Mouse (Mus musculus) naive thymus-derived CD4-positive, alpha-beta T cell, adult 2 months (primary cell): ENCODE data around the gene Lyzl6.
A peak's percentile ranks its signal among the peaks of the same experiment; 100 is the strongest.

Source experiments
- DNase-seq: peaks from one replicate; pipeline ENCODE4 v3.0.0-alpha.2; 2011; ENCODE audit warnings: low read depth

Lyzl6 gene

DNA sequence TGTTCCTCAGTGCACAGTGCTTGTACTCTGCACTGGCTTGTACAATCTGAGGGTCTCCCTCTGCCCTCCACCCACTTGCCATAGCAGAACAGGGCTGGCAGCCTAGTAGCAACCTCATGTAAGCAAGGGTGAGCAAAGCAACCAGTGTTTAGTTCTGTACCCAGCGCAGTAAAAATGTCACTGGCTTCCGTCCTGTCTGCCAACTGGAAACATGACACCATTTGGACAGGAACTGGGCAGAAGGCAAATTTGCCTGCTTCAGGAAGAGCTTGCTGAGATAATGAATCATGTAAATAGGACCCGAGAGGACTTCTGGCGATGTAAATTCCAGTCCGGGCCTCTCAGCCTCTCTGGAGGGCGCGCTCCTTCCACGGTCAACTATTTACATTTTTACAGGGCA, 7.0 kb upstream of the Lyzl6 start:
- DNase-seq = no peak

DNA sequence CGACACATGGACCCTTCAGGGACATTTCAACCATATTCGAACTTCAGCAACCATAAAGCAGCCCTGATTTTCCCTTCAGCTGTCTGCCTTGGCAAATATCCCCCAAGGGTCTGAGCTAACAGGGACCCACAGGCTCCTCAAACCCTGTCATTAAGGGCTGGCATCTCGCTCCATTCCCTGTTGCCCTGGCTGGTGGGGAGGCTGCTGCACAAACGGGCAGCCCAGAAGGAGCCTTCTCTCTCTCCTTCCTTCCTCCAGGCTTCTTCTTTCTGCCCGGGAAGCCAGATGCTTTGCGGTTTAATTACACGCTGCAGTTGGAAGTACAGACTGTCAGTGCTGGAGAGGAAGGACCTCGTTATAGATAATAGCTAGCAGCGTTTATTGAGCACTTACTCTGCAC, 4.5 kb upstream of the Lyzl6 start:
- DNase-seq = no peak

- peak; percentile 52 for DNase-seq
Observed at GRCm38 (mm10) chr11:103639407-103639946, 787 bp upstream of the Lyzl6 start.

DNA sequence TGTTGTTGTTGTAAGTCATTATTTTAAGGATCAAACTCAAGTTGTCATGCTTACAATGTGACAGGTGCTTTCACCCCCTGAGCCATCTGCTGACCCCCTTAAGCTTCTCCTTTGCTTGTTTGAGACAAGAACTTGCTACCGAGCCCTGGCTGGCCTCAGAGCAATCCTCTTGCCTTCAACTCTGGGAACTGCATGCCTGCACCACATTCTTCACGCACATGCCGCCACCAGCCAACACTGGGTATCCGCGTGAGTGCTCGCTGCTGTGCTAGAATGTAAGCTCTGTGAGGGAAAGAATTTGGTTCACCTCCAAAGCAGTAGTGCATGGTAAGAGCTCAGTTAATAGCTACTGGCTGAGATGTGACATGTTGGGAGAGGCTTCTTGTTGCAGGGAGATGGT, 2.4 kb downstream of the Lyzl6 start:
- DNase-seq = no peak

DNA sequence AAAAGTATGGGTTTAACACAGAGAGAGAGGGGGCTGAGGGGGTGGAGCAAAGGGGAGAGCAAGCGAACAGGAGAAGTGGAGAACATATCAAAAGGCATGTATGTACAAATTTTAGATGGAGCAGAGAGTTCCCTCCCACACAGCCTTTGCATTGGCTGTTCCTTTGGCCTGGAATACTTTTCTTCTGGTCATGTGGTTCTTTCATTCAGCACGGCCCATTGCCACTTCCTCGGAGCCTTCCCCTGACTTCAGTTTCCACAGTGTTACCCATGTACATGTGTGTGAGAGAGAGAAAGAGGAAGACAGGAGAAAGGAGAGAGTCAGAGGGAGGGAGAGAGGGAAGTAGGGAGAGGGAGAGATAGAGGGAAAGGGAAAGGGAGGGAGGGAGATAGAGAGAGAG, 3.2 kb downstream of the Lyzl6 start:
- DNase-seq = no peak

DNA sequence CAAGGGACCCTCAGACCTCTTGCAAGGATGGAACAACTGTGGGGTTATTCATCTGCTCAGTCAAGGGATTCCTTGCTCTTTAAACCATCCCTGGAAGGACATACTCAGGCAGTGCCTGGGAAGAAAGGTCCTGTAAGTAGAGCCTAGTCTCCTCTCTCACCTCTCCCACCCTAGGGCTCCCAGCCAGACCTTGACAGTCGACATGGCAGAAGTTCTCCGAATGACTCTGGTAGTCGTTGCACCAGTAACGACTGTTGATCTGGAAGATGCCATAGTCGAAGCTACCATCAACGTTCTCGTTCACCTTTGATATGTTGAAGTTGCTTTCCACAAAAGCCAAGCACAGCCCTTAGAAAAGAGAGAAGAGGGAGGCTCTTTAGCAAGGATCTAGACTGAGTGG, 3.9 kb downstream of the Lyzl6 start:
- DNase-seq = no peak

GRCm38 (mm10) chr11:103627453-103627852, 11.2 kb downstream of the Lyzl6 start:
- no peak for DNase-seq

- no peak for DNase-seq
Observed at GRCm38 (mm10) chr11:103621040-103621439, 17.6 kb downstream of the Lyzl6 start, which contains the start of gene Gm884. Gene Gm884, minus strand, starts transcription at chr11:103621140.

GRCm38 (mm10) chr11:103610772-103611171, 27.9 kb downstream of the Lyzl6 start:
- no peak for DNase-seq

DNA sequence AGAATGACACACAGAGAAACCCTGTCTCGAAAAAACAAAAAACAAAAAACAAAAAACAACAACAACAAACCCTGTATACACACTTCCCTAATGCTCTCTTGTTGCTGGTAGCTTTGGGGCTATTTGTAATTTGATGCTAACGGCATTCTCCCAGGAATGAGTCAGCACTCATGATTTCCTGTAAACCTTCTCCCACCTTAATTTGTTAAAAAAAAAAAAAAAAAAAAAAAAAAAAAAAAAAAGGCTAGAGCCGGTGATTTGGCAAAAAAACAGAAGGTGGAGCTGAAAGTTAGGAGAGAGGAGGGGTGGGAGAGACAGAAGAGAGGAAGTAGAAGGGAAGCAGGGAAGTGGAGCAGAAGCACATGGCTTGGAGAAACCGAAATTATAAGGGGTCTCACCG, 32.1 kb downstream of the Lyzl6 start:
- no peak for DNase-seq
